Mouse (Mus musculus) lung, postnatal 0 days (tissue): ENCODE data around the gene Amer2.

Source experiments
- CTCF ChIP-seq: IDR thresholded peaks from 2 replicates; pipeline ENCODE4 v1.5.1; 2016; ENCODE audit warnings: antibody characterized with exemption, mild to moderate bottlenecking
- EP300 ChIP-seq: IDR thresholded peaks from 2 replicates; pipeline ENCODE4 v1.6.1; 2016; ENCODE audit warnings: antibody characterized with exemption, mild to moderate bottlenecking, control low read depth

- TF ChIP-seq CTCF (no peak), EP300 (no peak)
Measured at GRCm38 (mm10) chr14:60358347-60358746, 14.7 kb upstream of the Amer2 start.
